Mouse (Mus musculus) bone marrow, adult 2 months (tissue): Measurements from ENCODE around the gene Nav3.

Experiments
- CTCF ChIP-seq: fragments of 200-500 bp; IDR thresholded peaks from 2 replicates; pipeline ENCODE4 v1.5.1; 2011; ENCODE audit warnings: low read length, control low read depth; ENCODE audit not compliant: control insufficient read depth, insufficient read depth
- POLR2A ChIP-seq: fragments of 200-500 bp; IDR thresholded peaks from 2 replicates; pipeline ENCODE4 v1.6.1; 2011; ENCODE audit warnings: low read depth, mild to moderate bottlenecking, control low read depth, low read length, borderline replicate concordance; ENCODE audit not compliant: control insufficient read depth

DNA sequence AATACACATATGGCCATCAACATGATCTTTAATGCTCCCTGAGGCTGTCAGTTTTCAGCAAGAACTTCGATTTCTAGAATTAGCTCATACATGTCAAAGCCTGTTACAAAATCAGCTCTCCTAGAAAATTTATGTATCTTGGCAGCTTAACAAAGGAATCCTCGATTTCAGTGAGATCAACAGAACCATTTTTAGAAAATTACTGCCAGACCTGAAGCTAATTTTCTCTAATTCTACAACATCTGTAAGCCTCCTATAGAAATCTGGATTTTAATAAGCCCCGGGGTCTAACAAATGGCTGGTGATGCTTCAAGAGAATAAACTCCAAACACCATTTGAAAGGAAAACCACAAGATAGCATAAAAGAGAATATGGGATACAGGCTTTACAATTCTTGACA is 659.0 kb downstream of the Nav3 start:
- TF ChIP-seq CTCF (no peak), POLR2A (no peak)
